Mouse (Mus musculus): ENCODE results near the gene Klkb1. TPM values are rescaled to one million over a fixed set of nuclear protein-coding genes. Genes with fewer than 3 reads are reported as not detected.

Gene Klkb1
- polyA plus RNA-seq, 1 experiment from 2014 or later, result not detected

DNA sequence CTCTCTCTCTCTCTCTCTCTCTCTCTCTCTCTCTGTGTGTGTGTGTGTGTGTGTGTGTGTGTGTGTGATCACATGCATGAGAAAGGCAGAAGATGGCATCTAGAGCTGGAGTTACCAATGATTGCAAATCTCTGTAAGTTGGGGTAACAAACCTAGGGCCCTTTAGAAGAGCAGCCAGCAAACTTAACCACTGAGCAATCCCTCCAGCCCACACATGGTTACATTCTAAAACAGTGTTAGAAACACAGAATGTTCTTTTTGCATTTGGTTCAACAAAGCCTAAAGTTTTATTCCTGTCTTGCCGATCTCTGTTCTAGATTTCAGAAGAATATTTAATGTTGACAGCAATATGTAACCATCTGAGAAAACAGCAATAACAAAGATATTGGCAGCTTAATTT, 41.1 kb downstream of the Klkb1 start:
- no peaks in the 10 kb centered on the region for H3K9me3 ChIP-seq (replicated peaks; ENCODE audit: control insufficient read depth, low read length)
- no peak overlapping the region for H3K4me3 ChIP-seq (ENCODE audit: low read depth, low read length)
- ATAC-seq (replicated peaks; ENCODE audit: insufficient number of reproducible peaks, low FRiP score, low TSS enrichment, low read depth) (no peak), DNase-seq (ENCODE audit: low spot score) (no peak)
- WGBS, result 85% methylated on average over 1 of the region's 1 CpGs
- H3K36me3 ChIP-seq (replicated peaks; ENCODE audit: control insufficient read depth, insufficient read depth, low read depth, low read length), result no peaks in the 10 kb centered on the region
- H3K27me3 ChIP-seq (ENCODE audit: control insufficient read depth, insufficient read depth, low read length), result no peaks in the 10 kb centered on the region
- no peak overlapping the region for H3K9ac ChIP-seq (replicated peaks; ENCODE audit: low read length)
- H3K27ac ChIP-seq (replicated peaks; ENCODE audit: low read depth, low read length), result no peak overlapping the region
- H3K4me1 ChIP-seq (ENCODE audit: control insufficient read depth, insufficient read depth, low read length), result no peaks in the 10 kb centered on the region
- H3K4me2 ChIP-seq (ENCODE audit: low read depth, low read length), result no peak overlapping the region

- no peaks in the 10 kb centered on the region for H3K36me3 ChIP-seq (replicated peaks; ENCODE audit: control insufficient read depth, insufficient read depth, low read depth, low read length)
- H3K27me3 ChIP-seq (ENCODE audit: control insufficient read depth, insufficient read depth, low read length), result no peaks in the 10 kb centered on the region
Observed at GRCm38 (mm10) chr8:45253111-45253510, 41.5 kb downstream of the Klkb1 start.

GRCm38 (mm10) chr8:45246307-45246706, 48.4 kb downstream of the Klkb1 start:
- no peaks in the 10 kb centered on the region for H3K9me3 ChIP-seq (replicated peaks; ENCODE audit: control insufficient read depth, low read length)
- ATAC-seq (replicated peaks; ENCODE audit: insufficient number of reproducible peaks, low FRiP score, low TSS enrichment, low read depth) (no peak), DNase-seq (ENCODE audit: low spot score) (no peak)
- H3K4me3 ChIP-seq (ENCODE audit: low read depth, low read length), result no peak overlapping the region
- no peak overlapping the region for H3K4me2 ChIP-seq (ENCODE audit: low read depth, low read length)
- H3K9ac ChIP-seq (replicated peaks; ENCODE audit: low read length), result no peak overlapping the region
- H3K27ac ChIP-seq (replicated peaks; ENCODE audit: low read depth, low read length), result no peak overlapping the region
- no peaks in the 10 kb centered on the region for H3K36me3 ChIP-seq (replicated peaks; ENCODE audit: control insufficient read depth, insufficient read depth, low read depth, low read length)
- 50% methylated on average over 7 of the region's 7 CpGs for WGBS
- no peaks in the 10 kb centered on the region for H3K4me1 ChIP-seq (ENCODE audit: control insufficient read depth, insufficient read depth, low read length)
- H3K27me3 ChIP-seq (ENCODE audit: control insufficient read depth, insufficient read depth, low read length), result no peaks in the 10 kb centered on the region

More at GRCm38 (mm10) chr8:45253111-45253510, 41.5 kb downstream of the Klkb1 start:
- Histone ChIP-seq H3K9ac (replicated peaks; ENCODE audit: low read length) (no peak overlapping the region), H3K4me3 (ENCODE audit: low read depth, low read length) (no peak overlapping the region), H3K4me1 (ENCODE audit: control insufficient read depth, insufficient read depth, low read length) (no peaks in the 10 kb centered on the region), H3K27ac (replicated peaks; ENCODE audit: low read depth, low read length) (no peak overlapping the region), H3K9me3 (replicated peaks; ENCODE audit: control insufficient read depth, low read length) (no peaks in the 10 kb centered on the region), H3K4me2 (ENCODE audit: low read depth, low read length) (no peak overlapping the region)
- no peak for DNase-seq (ENCODE audit: low spot score)
- no peak for ATAC-seq (replicated peaks; ENCODE audit: insufficient number of reproducible peaks, low FRiP score, low TSS enrichment, low read depth)
- WGBS, result 71% methylated on average over 2 of the region's 2 CpGs

GRCm38 (mm10) chr8:45239363-45239762, 55.3 kb downstream of the Klkb1 start:
- WGBS, result 86% methylated on average over 8 of the region's 8 CpGs

DNA sequence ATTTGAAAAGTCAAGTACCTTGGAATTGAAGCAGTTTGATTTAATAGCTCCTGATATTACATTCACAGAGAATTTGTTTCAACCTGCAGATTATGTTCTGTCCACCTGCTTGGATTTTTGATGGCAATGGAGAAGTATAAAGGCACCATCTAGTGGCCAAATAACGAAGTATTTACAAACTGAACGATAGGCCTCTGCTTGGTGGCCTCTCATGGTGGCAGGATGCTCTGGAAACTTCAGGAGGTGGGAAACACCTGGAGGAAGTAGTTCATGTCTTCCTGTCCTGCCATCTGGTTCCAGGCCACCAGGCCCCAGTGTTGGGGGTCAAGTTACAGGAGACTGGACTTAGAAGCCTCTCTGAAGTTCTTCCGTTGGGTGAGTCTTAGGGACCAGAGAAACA, 56.4 kb downstream of the Klkb1 start:
- H3K9ac ChIP-seq (replicated peaks; ENCODE audit: low read length), result no peak overlapping the region
- no peak overlapping the region for H3K4me2 ChIP-seq (ENCODE audit: low read depth, low read length)
- no peaks in the 10 kb centered on the region for H3K4me1 ChIP-seq (ENCODE audit: control insufficient read depth, insufficient read depth, low read length)
- H3K4me3 ChIP-seq (ENCODE audit: low read depth, low read length), result no peak overlapping the region
- WGBS, result 18% methylated on average over 3 of the region's 3 CpGs
- no peaks in the 10 kb centered on the region for H3K36me3 ChIP-seq (replicated peaks; ENCODE audit: control insufficient read depth, insufficient read depth, low read depth, low read length)
- ATAC-seq (replicated peaks; ENCODE audit: insufficient number of reproducible peaks, low FRiP score, low TSS enrichment, low read depth) (no peak), DNase-seq (ENCODE audit: low spot score) (peak; percentile 65)
- H3K9me3 ChIP-seq (replicated peaks; ENCODE audit: control insufficient read depth, low read length), result no peaks in the 10 kb centered on the region
- H3K27ac ChIP-seq (replicated peaks; ENCODE audit: low read depth, low read length), result no peak overlapping the region
- no peaks in the 10 kb centered on the region for H3K27me3 ChIP-seq (ENCODE audit: control insufficient read depth, insufficient read depth, low read length)

More at GRCm38 (mm10) chr8:45239363-45239762, 55.3 kb downstream of the Klkb1 start:
- H3K4me1 ChIP-seq (ENCODE audit: control insufficient read depth, insufficient read depth, low read length), result no peaks in the 10 kb centered on the region
- no peaks in the 10 kb centered on the region for H3K36me3 ChIP-seq (replicated peaks; ENCODE audit: control insufficient read depth, insufficient read depth, low read depth, low read length)
- ATAC-seq (replicated peaks; ENCODE audit: insufficient number of reproducible peaks, low FRiP score, low TSS enrichment, low read depth) (no peak), DNase-seq (ENCODE audit: low spot score) (no peak)
- H3K9ac ChIP-seq (replicated peaks; ENCODE audit: low read length), result no peak overlapping the region
- H3K9me3 ChIP-seq (replicated peaks; ENCODE audit: control insufficient read depth, low read length), result no peaks in the 10 kb centered on the region
- H3K4me3 ChIP-seq (ENCODE audit: low read depth, low read length), result no peak overlapping the region
- no peaks in the 10 kb centered on the region for H3K27me3 ChIP-seq (ENCODE audit: control insufficient read depth, insufficient read depth, low read length)
- no peak overlapping the region for H3K4me2 ChIP-seq (ENCODE audit: low read depth, low read length)
- no peak overlapping the region for H3K27ac ChIP-seq (replicated peaks; ENCODE audit: low read depth, low read length)

GRCm38 (mm10) chr8:45236164-45236912, 58.3 kb downstream of the Klkb1 start:
- Histone ChIP-seq H3K4me2 (ENCODE audit: low read depth, low read length) (no peak overlapping the region), H3K27me3 (ENCODE audit: control insufficient read depth, insufficient read depth, low read length) (no peaks in the 10 kb centered on the region), H3K27ac (replicated peaks; ENCODE audit: low read depth, low read length) (no peak overlapping the region), H3K4me3 (ENCODE audit: low read depth, low read length) (no peak overlapping the region), H3K4me1 (ENCODE audit: control insufficient read depth, insufficient read depth, low read length) (no peaks in the 10 kb centered on the region), H3K36me3 (replicated peaks; ENCODE audit: control insufficient read depth, insufficient read depth, low read depth, low read length) (no peaks in the 10 kb centered on the region), H3K9me3 (replicated peaks; ENCODE audit: control insufficient read depth, low read length) (no peaks in the 10 kb centered on the region), H3K9ac (replicated peaks; ENCODE audit: low read length) (no peak overlapping the region)
- ATAC-seq (replicated peaks; ENCODE audit: insufficient number of reproducible peaks, low FRiP score, low TSS enrichment, low read depth) (peak; percentile 81; the same call in 1 of the 2 replicates), DNase-seq (ENCODE audit: low spot score) (peak; percentile 86)
- WGBS, result 30% methylated on average over 14 of the region's 14 CpGs

DNA sequence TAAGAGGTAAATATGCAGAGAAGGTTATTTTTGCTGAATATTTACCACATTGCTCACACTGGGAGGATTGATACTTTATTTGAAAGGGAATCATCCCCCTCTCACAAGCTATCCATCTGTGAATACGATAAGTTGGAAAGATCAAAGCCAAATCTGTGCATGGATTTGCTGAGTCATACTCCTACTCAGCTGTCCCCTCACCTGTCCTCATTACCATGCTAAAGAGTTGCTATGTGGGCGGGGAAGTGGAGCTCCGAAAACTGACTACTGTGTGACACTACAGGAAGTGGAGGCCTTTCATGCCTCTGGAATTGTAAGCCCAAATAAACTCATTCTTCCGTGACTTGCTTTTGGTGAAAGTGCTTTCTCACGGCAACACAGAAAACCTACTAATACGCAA, 59.4 kb downstream of the Klkb1 start:
- no peak overlapping the region for H3K4me2 ChIP-seq (ENCODE audit: low read depth, low read length)
- DNase-seq (ENCODE audit: low spot score), result no peak
- no peak overlapping the region for H3K27ac ChIP-seq (replicated peaks; ENCODE audit: low read depth, low read length)
- H3K4me3 ChIP-seq (ENCODE audit: low read depth, low read length), result no peak overlapping the region
- no peaks in the 10 kb centered on the region for H3K4me1 ChIP-seq (ENCODE audit: control insufficient read depth, insufficient read depth, low read length)
- no peaks in the 10 kb centered on the region for H3K36me3 ChIP-seq (replicated peaks; ENCODE audit: control insufficient read depth, insufficient read depth, low read depth, low read length)
- no peaks in the 10 kb centered on the region for H3K9me3 ChIP-seq (replicated peaks; ENCODE audit: control insufficient read depth, low read length)
- no peak overlapping the region for H3K9ac ChIP-seq (replicated peaks; ENCODE audit: low read length)
- no peaks in the 10 kb centered on the region for H3K27me3 ChIP-seq (ENCODE audit: control insufficient read depth, insufficient read depth, low read length)
- ATAC-seq (replicated peaks; ENCODE audit: insufficient number of reproducible peaks, low FRiP score, low TSS enrichment, low read depth), result no peak
- 84% methylated on average over 6 of the region's 6 CpGs for WGBS

- no peaks in the 10 kb centered on the region for H3K4me1 ChIP-seq (ENCODE audit: control insufficient read depth, insufficient read depth, low read length)
- H3K4me3 ChIP-seq (ENCODE audit: low read depth, low read length), result no peak overlapping the region
- H3K27ac ChIP-seq (replicated peaks; ENCODE audit: low read depth, low read length), result no peak overlapping the region
- WGBS, result 66% methylated on average over 3 of the region's 3 CpGs
- no peaks in the 10 kb centered on the region for H3K27me3 ChIP-seq (ENCODE audit: control insufficient read depth, insufficient read depth, low read length)
- no peak overlapping the region for H3K4me2 ChIP-seq (ENCODE audit: low read depth, low read length)
- no peak for DNase-seq (ENCODE audit: low spot score)
- no peak for ATAC-seq (replicated peaks; ENCODE audit: insufficient number of reproducible peaks, low FRiP score, low TSS enrichment, low read depth)
- no peak overlapping the region for H3K9ac ChIP-seq (replicated peaks; ENCODE audit: low read length)
- H3K36me3 ChIP-seq (replicated peaks; ENCODE audit: control insufficient read depth, insufficient read depth, low read depth, low read length), result no peaks in the 10 kb centered on the region
- no peaks in the 10 kb centered on the region for H3K9me3 ChIP-seq (replicated peaks; ENCODE audit: control insufficient read depth, low read length)
Observed at GRCm38 (mm10) chr8:45233256-45233655, 61.4 kb downstream of the Klkb1 start.

All from embryonic facial prominence, embryonic 11.5 days (tissue).